Mouse (Mus musculus) forebrain, embryonic 15.5 days (tissue): ENCODE data around the gene Fancb. TPM values are rescaled to one million over a fixed set of nuclear protein-coding genes. Genes with fewer than 3 reads are reported as not detected.

ENCODE experiments used
- polyA plus RNA-seq: library from polyadenylated mRNA; unstranded; fragments of >200 nt; fragmentation: Nextera tagmentation; extraction: Ambion mirVana; gene quantifications from 2 replicates; pipeline ENCODE4 v1.2.1, GENCODE M21; 2015

Gene Fancb
- polyA plus RNA-seq, 1 experiment from 2014 or later, result 4.1 TPM

Other genes starting within 250 kb of the Fancb start
- 15.4 and 15.8 TPM in 2 replicates for gene Mospd2, start 217 bp upstream of the Fancb start, polyA plus RNA-seq
- not detected in 2 replicates for gene Gm17604, start 24.2 kb downstream of the Fancb start, polyA plus RNA-seq